Mouse (Mus musculus) intestine, embryonic 14.5 days (tissue): Measurements from ENCODE around the gene Hipk2. TPM values are rescaled to one million over a fixed set of nuclear protein-coding genes. Genes with fewer than 3 reads are reported as not detected.

ENCODE experiments used
- ATAC-seq: fragments of 200-750 bp; cut with Nextera tagmentation; replicated peaks from 2 replicates; pipeline ENCODE4 v1.8.0; 2017; ENCODE audit warnings: low read depth, moderate number of reproducible peaks, moderate TSS enrichment, moderate library complexity; ENCODE audit not compliant: low FRiP score, low TSS enrichment
- DNase-seq: peaks from one replicate; pipeline ENCODE4 v3.0.0-alpha.2; 2018; ENCODE audit warnings: low spot score
- H3K27ac ChIP-seq: fragments of 300-500 bp; sonication (generic); 2 replicates; pipeline ENCODE4 v1.5.1; 2014; ENCODE audit warnings: low read depth, mild to moderate bottlenecking, control low read depth
- H3K27me3 ChIP-seq: fragments of 300-500 bp; sonication (generic); replicated peaks from 2 replicates; pipeline ENCODE4 v1.6.1; 2014; ENCODE audit warnings: low read length, control low read depth; ENCODE audit not compliant: control insufficient read depth, insufficient read depth
- H3K36me3 ChIP-seq: fragments of 300-500 bp; sonication (generic); 2 replicates; pipeline ENCODE4 v1.6.1; 2014; ENCODE audit warnings: low read length, control low read depth; ENCODE audit not compliant: control insufficient read depth, insufficient read depth
- H3K4me1 ChIP-seq: fragments of 300-500 bp; sonication (generic); replicated peaks from 2 replicates; pipeline ENCODE4 v1.6.1; 2014; ENCODE audit warnings: low read length, control low read depth, mixed read lengths; ENCODE audit not compliant: control insufficient read depth, insufficient read depth
- H3K4me2 ChIP-seq: fragments of 300-500 bp; sonication (generic); 2 replicates; pipeline ENCODE4 v1.6.1; 2014; ENCODE audit warnings: low read length
- H3K4me3 ChIP-seq: fragments of 300-500 bp; sonication (generic); 2 replicates; pipeline ENCODE4 v1.5.1; 2014; ENCODE audit warnings: low read depth, low read length, control low read depth, mixed read lengths
- H3K9ac ChIP-seq: fragments of 300-500 bp; sonication (generic); 2 replicates; pipeline ENCODE4 v1.6.1; 2014; ENCODE audit warnings: mild to moderate bottlenecking, low read length
- H3K9me3 ChIP-seq: fragments of 300-500 bp; sonication (generic); 2 replicates; pipeline ENCODE4 v1.6.1; 2016; ENCODE audit warnings: low read length, control low read depth; ENCODE audit not compliant: control insufficient read depth
- WGBS: fragments of 180-500 bp; shearing (Covaris S2); extraction: QIAGEN DNeasy Blood & Tissue Kit; methylation state at CpG from one replicate; pipeline ENCODE4 v1.1.7; 2014; 5-methylcytosine and 5-hydroxymethylcytosine counted together
- polyA plus RNA-seq: library from polyadenylated mRNA; unstranded; fragments of >200 nt; fragmentation: Nextera tagmentation; extraction: Ambion mirVana; gene quantifications from 2 replicates; pipeline ENCODE4 v1.2.1, GENCODE M21; 2014

The Hipk2 gene
- polyA plus RNA-seq, 1 experiment from 2014 or later, result 27.9 TPM

- Histone ChIP-seq H3K4me1 (peaks cover 6% of the 10 kb centered on the region; the same call in 1 of the 2 replicates), H3K27ac (no peak overlapping the region), H3K27me3 (no peaks in the 10 kb centered on the region), H3K36me3 (no peaks in the 10 kb centered on the region), H3K9me3 (no peaks in the 10 kb centered on the region), H3K9ac (no peak overlapping the region), H3K4me2 (no peak overlapping the region), H3K4me3 (no peak overlapping the region)
- ATAC-seq (no peak), DNase-seq (no peak)
These were observed 36.2 kb upstream of the Hipk2 start for GRCm38 (mm10) chr6:38912121-38912660.

GRCm38 (mm10) chr6:38910828-38911559 is 35.0 kb upstream of the Hipk2 start:
- peak; percentile 74 for DNase-seq
- no peaks in the 10 kb centered on the region for H3K27me3 ChIP-seq
- no peak overlapping the region for H3K4me3 ChIP-seq
- no peaks in the 10 kb centered on the region for H3K9me3 ChIP-seq
- no peak overlapping the region for H3K4me2 ChIP-seq
- WGBS, result 60% methylated on average over 3 of the region's 3 CpGs
- peaks cover 6% of the 10 kb centered on the region; the same call in 1 of the 2 replicates for H3K4me1 ChIP-seq
- no peak overlapping the region for H3K27ac ChIP-seq
- ATAC-seq, result peak; percentile 66; the same call in 1 of the 2 replicates
- no peak overlapping the region for H3K9ac ChIP-seq
- no peaks in the 10 kb centered on the region for H3K36me3 ChIP-seq

- Histone ChIP-seq H3K27ac (no peak overlapping the region), H3K36me3 (no peaks in the 10 kb centered on the region), H3K27me3 (no peaks in the 10 kb centered on the region), H3K4me2 (no peak overlapping the region), H3K9me3 (no peaks in the 10 kb centered on the region), H3K9ac (no peak overlapping the region), H3K4me3 (no peak overlapping the region), H3K4me1 (no peaks in the 10 kb centered on the region)
- 78% methylated on average over 6 of the region's 6 CpGs for WGBS
- DNase-seq (no peak), ATAC-seq (no peak)
These were observed 32.4 kb upstream of the Hipk2 start for GRCm38 (mm10) chr6:38908401-38908800.

GRCm38 (mm10) chr6:38906005-38906404 is 30.0 kb upstream of the Hipk2 start:
- Histone ChIP-seq H3K27me3 (no peaks in the 10 kb centered on the region), H3K4me3 (no peak overlapping the region), H3K36me3 (no peaks in the 10 kb centered on the region), H3K9me3 (no peaks in the 10 kb centered on the region), H3K4me2 (no peak overlapping the region), H3K9ac (no peak overlapping the region), H3K27ac (no peak overlapping the region), H3K4me1 (peaks cover 3% of the 10 kb centered on the region)
- 83% methylated on average over 6 of the region's 6 CpGs for WGBS
- no peak for DNase-seq
- no peak for ATAC-seq

GRCm38 (mm10) chr6:38902820-38903439 is 27.0 kb upstream of the Hipk2 start:
- DNase-seq (no peak), ATAC-seq (no peak)
- no peak overlapping the region for H3K4me3 ChIP-seq
- H3K27ac ChIP-seq, result no peak overlapping the region
- peaks cover 3% of the 10 kb centered on the region for H3K4me1 ChIP-seq
- H3K9me3 ChIP-seq, result no peaks in the 10 kb centered on the region
- H3K4me2 ChIP-seq, result no peak overlapping the region
- H3K36me3 ChIP-seq, result no peaks in the 10 kb centered on the region
- H3K9ac ChIP-seq, result no peak overlapping the region
- 91% methylated on average over 10 of the region's 10 CpGs for whole genome bisulfite sequencing
- no peaks in the 10 kb centered on the region for H3K27me3 ChIP-seq

GRCm38 (mm10) chr6:38901636-38902035 is 25.7 kb upstream of the Hipk2 start:
- Histone ChIP-seq H3K9ac (no peak overlapping the region), H3K4me1 (peaks cover 8% of the 10 kb centered on the region), H3K27ac (no peak overlapping the region), H3K4me3 (no peak overlapping the region), H3K36me3 (no peaks in the 10 kb centered on the region), H3K9me3 (no peaks in the 10 kb centered on the region), H3K4me2 (no peak overlapping the region), H3K27me3 (no peaks in the 10 kb centered on the region)
- DNase-seq (no peak), ATAC-seq (no peak)
- WGBS, result 55% methylated on average over 3 of the region's 3 CpGs

- no peaks in the 10 kb centered on the region for H3K9me3 ChIP-seq
- ATAC-seq (no peak), DNase-seq (no peak)
- no peak overlapping the region for H3K9ac ChIP-seq
- peaks cover 8% of the 10 kb centered on the region for H3K4me1 ChIP-seq
- no peak overlapping the region for H3K4me3 ChIP-seq
- H3K4me2 ChIP-seq, result no peak overlapping the region
- H3K27ac ChIP-seq, result no peak overlapping the region
- H3K27me3 ChIP-seq, result no peaks in the 10 kb centered on the region
- 85% methylated on average over 4 of the region's 4 CpGs for WGBS
- no peaks in the 10 kb centered on the region for H3K36me3 ChIP-seq
These were observed 25.2 kb upstream of the Hipk2 start for GRCm38 (mm10) chr6:38901152-38901551.

GRCm38 (mm10) chr6:38900479-38901126 is 24.6 kb upstream of the Hipk2 start:
- ATAC-seq, result no peak; the same call in 1 of the 2 replicates
- Histone ChIP-seq H3K9me3 (no peaks in the 10 kb centered on the region), H3K4me3 (no peak overlapping the region), H3K4me1 (peaks cover 8% of the 10 kb centered on the region), H3K9ac (no peak overlapping the region), H3K4me2 (no peak overlapping the region), H3K27me3 (no peaks in the 10 kb centered on the region), H3K27ac (no peak overlapping the region), H3K36me3 (no peaks in the 10 kb centered on the region)
- no peak for DNase-seq
- 85% methylated on average over 4 of the region's 4 CpGs for WGBS
